Mouse (Mus musculus) right cerebral cortex, postnatal 14 days (tissue): ENCODE measurements around the gene Ascl4.

Source experiments
- DNase-seq: peaks from one replicate; pipeline ENCODE4 v3.0.0; 2022

The Ascl4 gene

GRCm38 (mm10) chr10:85969894-85970620, 42.6 kb downstream of the Ascl4 start:
- DNase-seq, result no peak

DNA sequence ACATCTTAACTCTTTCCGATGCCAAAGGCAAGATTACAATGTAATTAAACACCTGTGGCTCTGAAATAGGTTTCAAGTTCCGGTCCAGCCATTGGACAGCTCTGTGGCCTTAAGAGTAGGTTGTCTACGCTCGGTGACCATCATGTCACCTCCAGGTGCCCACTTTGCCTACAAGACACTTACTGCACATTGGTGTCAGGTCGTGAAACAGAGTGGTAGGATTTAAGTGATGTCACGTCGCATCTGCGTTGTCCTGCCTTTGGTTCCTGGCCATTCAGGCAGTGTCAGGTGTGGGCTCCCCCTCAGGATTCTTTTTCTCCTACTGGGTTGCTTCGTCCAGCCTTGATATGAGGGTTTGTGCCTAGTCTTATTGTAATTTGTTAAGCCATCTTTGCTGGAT, 44.3 kb downstream of the Ascl4 start:
- DNase-seq, result no peak

DNA sequence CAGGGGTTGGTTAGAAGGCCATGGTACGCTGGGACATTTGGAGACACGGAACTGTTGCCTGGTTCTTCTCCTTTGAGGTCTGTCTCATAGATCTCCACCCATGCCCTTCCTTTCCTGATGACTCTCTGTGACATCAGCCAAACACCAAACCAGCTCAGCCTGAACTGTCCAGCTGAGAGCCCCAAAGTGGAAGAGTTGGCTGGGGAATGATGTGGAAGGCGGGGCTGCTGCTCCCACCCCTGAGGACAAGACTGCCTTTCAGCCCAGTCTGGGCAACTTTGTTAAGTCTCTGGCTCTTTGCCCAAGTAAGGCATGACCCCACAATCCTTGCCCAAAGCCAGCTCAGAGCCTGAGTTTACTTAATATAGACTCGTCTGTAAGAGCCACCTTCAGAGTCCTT, 45.4 kb downstream of the Ascl4 start:
- no peak for DNase-seq

GRCm38 (mm10) chr10:85989412-85990115, 62.1 kb downstream of the Ascl4 start:
- no peak for DNase-seq

DNA sequence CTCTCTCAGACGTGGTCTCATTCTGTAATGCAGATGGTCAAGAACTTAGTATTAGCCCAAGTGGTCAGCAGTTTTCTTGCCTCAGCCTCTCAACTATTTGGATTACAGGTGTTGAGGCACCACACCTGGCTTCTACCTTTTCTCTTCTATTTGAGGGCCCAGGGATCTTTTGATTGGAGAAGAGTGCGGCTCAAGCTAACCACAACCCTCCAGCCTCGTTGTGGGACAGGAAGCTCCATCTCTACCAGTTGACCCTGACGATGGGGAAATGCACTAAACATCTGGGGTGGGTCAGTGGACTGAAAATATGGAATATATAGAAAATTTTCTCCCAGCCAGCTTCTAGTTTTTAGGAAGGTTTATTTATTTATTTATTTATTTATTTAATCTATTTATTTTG, 64.9 kb downstream of the Ascl4 start:
- no peak for DNase-seq

DNA sequence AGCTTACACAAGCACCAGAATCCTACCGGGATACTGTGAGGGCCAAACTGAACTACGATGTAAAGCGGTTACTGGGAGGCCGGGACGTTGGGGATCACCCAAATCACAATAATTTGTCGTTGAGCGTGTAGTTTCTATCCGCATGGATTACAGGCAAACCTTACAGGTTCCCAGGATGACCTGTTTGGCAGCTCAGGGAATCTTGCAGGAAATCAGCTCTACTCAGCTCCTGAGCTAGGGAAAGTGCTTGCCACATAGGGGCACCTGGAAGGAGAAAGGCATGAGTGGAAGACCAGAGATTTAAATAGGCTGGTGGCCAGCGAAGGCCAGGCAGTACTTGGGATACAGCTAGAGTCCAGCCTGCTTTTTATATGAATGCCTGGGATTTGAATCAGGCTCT, 66.4 kb downstream of the Ascl4 start:
- no peak for DNase-seq

- no peak for DNase-seq
Observed at GRCm38 (mm10) chr10:85994543-85995104, 67.1 kb downstream of the Ascl4 start.
